In the genomic region with DNA sequence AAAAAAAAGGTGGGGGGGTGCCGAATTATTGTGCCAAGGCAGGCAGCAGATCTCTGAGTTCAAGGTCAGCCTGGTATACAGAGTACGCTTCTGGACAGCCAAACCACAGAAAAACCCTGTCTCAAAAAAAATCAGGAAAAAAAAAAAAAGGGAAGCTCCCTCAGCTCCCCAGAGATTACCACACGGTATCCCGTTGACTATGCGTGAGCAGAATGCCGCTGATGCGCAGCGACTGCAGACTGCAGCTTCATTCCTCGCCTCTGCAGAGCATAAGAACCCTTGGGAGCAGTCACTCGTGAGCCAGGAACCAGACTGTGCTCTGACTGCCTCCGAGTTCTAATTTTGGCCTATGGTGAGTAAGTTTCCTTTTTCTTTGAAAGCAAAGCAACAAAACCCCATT, we compare ENCODE assay signal across 8 mouse cellular contexts. TPM values are rescaled to one million over a fixed set of nuclear protein-coding genes. Genes with fewer than 3 reads are reported as not detected.
DNase-seq lines count a peak whose midpoint lies in the region; ATAC-seq and TF ChIP-seq lines count a peak whose summit lies in the region.
"Had no signal": no experiment of that assay in that cellular context is flagged by ENCODE, and none has a peak within 500 bp of the region (broad histone marks: within the 10 kb centered on the region; RNA-seq: fewer than 3 reads in every experiment).

No protein-coding gene starts in this region.

- no peak overlapping the region for H3K9ac ChIP-seq in forebrain, postnatal 0 days
- H3K9ac ChIP-seq: liver, embryonic 15.5 days had no signal

- ATAC-seq in forebrain, postnatal 0 days: peak; percentile 78

- 65% methylated on average over 11 of the region's 11 CpGs for WGBS in forebrain, postnatal 0 days
- 69% methylated on average over 11 of the region's 11 CpGs for WGBS in lung, adult 2 months

- H3K36me3 ChIP-seq in forebrain, postnatal 0 days (ENCODE audit: insufficient read depth): no peaks in the 10 kb centered on the region

- TF ChIP-seq POLR2A in lung, adult 2 months (IDR thresholded peaks at IDR 0.05; ENCODE audit: borderline replicate concordance, extremely low read depth, low read depth, low read length): no peak

- intact Hi-C loops in left cerebral cortex, postnatal 25 days (cut with DNase I): no loop called here

- no peaks in the 10 kb centered on the region for H3K9me3 ChIP-seq in forebrain, postnatal 0 days (ENCODE audit: low read length)
- H3K9me3 ChIP-seq: liver, embryonic 15.5 days had no signal

- peak; percentile 64 for DNase-seq in layer of hippocampus, adult 9-11 months
- DNase-seq in layer of hippocampus, postnatal 25 days (ENCODE audit: extremely low spot score in 1 of 2, low spot score in 1 of 2): no peak
- peak; percentile 56 for DNase-seq in forebrain, postnatal 0 days
- DNase-seq in left cerebral cortex, postnatal 25 days (ENCODE audit: low spot score in 2 of 2): peak; percentile 63 to 92
- DNase-seq in right cerebral cortex, postnatal 36 days (ENCODE audit: low spot score in 2 of 2): peak; percentile 66 to 83
- DNase-seq in cerebellum, adult 11-12 months: no peak
- no peak for DNase-seq in lung, adult 2 months

- no peak overlapping the region for H3K4me3 ChIP-seq in forebrain, postnatal 0 days (ENCODE audit: low read depth, low read length)
- no peak overlapping the region for H3K4me3 ChIP-seq in lung, adult 2 months (replicated peaks; ENCODE audit: extremely low read depth, low read depth, low read length)
- H3K4me3 ChIP-seq: liver, embryonic 15.5 days had no signal

- no peak for TF ChIP-seq CTCF in forebrain, postnatal 0 days (IDR thresholded peaks at IDR 0.05; ENCODE audit: low read depth)
- no peak for TF ChIP-seq CTCF in lung, adult 2 months (IDR thresholded peaks at IDR 0.05; ENCODE audit: insufficient read depth, low read length)

- H3K4me2 ChIP-seq in forebrain, postnatal 0 days (ENCODE audit: low read depth): no peak overlapping the region
- H3K4me2 ChIP-seq: liver, embryonic 15.5 days had no signal

- H3K27me3 ChIP-seq in forebrain, postnatal 0 days (ENCODE audit: insufficient read depth, low read length): no peaks in the 10 kb centered on the region
- H3K27me3 ChIP-seq: liver, embryonic 15.5 days had no signal

- no peaks in the 10 kb centered on the region for H3K4me1 ChIP-seq in forebrain, postnatal 0 days (ENCODE audit: insufficient read depth)
- peaks cover 4% of the 10 kb centered on the region; the same call in 1 of the 2 replicates for H3K4me1 ChIP-seq in lung, adult 2 months (ENCODE audit: control insufficient read depth, insufficient read depth, low read length)

- H3K27ac ChIP-seq in forebrain, postnatal 0 days (ENCODE audit: low read depth, low read length): 0 out of 2 replicates have a peak overlapping the region, but pooled peaks have one; percentile 21
- H3K27ac ChIP-seq: liver, embryonic 15.5 days had no signal

RNA-seq across cellular contexts. Expression of gene Gnai3, which starts 11.2 kb away (rescaled TPM):
- 10 to 100 TPM; 31.6 to 31.9 TPM for total RNA-seq in layer of hippocampus, postnatal 25 days (2021)
- 109 and 120 TPM in 2 replicates for total RNA-seq in forebrain, postnatal 0 days (2014; rRNA removed)
- polyA plus RNA-seq in forebrain, postnatal 0 days (2015; fragmentation: Nextera tagmentation; extraction: Ambion mirVana): 104 and 118 TPM in 2 replicates
- total RNA-seq in left cerebral cortex, postnatal 25 days (2021): 10 to 100 TPM; 25.6 to 27.7 TPM
- polyA plus RNA-seq in lung, adult 2 months (2012; rRNA removed): 15.9 and 29.5 TPM in 2 replicates

RNA-seq across cellular contexts. Expression of gene Gpr61, which starts 20.0 kb away (rescaled TPM):
- total RNA-seq in layer of hippocampus, postnatal 25 days (2021): 10 to 100 TPM; 15.2 to 18.6 TPM
- total RNA-seq in forebrain, postnatal 0 days (2014; rRNA removed): 8.1 and 9.8 TPM in 2 replicates
- polyA plus RNA-seq in forebrain, postnatal 0 days (2015; fragmentation: Nextera tagmentation; extraction: Ambion mirVana): 3.2 and 5.3 TPM in 2 replicates
- total RNA-seq in left cerebral cortex, postnatal 25 days (2021): 10 to 100 TPM; 18.1 to 19.4 TPM
- polyA plus RNA-seq in lung, adult 2 months (2012; rRNA removed): not detected in 2 replicates

RNA-seq across cellular contexts. Expression of gene Gnat2, which starts 42.1 kb away (rescaled TPM):
- total RNA-seq in layer of hippocampus, postnatal 25 days (2021): not detected
- total RNA-seq in forebrain, postnatal 0 days (2014; rRNA removed): 0.10 and 0.38 TPM in 2 replicates
- polyA plus RNA-seq in forebrain, postnatal 0 days (2015; fragmentation: Nextera tagmentation; extraction: Ambion mirVana): 0.16 and 0.27 TPM in 2 replicates
- not detected for total RNA-seq in left cerebral cortex, postnatal 25 days (2021)
- 0.24 TPM in 1 of 2 replicates, not detected in the other for polyA plus RNA-seq in lung, adult 2 months (2012; rRNA removed)

RNA-seq across cellular contexts. Expression of gene Ampd2, which starts 48.2 kb away (rescaled TPM):
- 10 to 100 TPM; 69.8 to 76.2 TPM for total RNA-seq in layer of hippocampus, postnatal 25 days (2021)
- 46.6 and 48.7 TPM in 2 replicates for total RNA-seq in forebrain, postnatal 0 days (2014; rRNA removed)
- 38.8 and 47.0 TPM in 2 replicates for polyA plus RNA-seq in forebrain, postnatal 0 days (2015; fragmentation: Nextera tagmentation; extraction: Ambion mirVana)
- total RNA-seq in left cerebral cortex, postnatal 25 days (2021): 10 to 100 TPM; 48.1 to 50.3 TPM
- 77.5 and 84.7 TPM in 2 replicates for polyA plus RNA-seq in lung, adult 2 months (2012; rRNA removed)

RNA-seq across cellular contexts. Expression of gene Amigo1, which starts 51.4 kb away (rescaled TPM):
- total RNA-seq in layer of hippocampus, postnatal 25 days (2021): 10 to 100 TPM; 66.8 to 67.7 TPM
- 20.4 and 22.0 TPM in 2 replicates for total RNA-seq in forebrain, postnatal 0 days (2014; rRNA removed)
- 9.4 and 12.1 TPM in 2 replicates for polyA plus RNA-seq in forebrain, postnatal 0 days (2015; fragmentation: Nextera tagmentation; extraction: Ambion mirVana)
- total RNA-seq in left cerebral cortex, postnatal 25 days (2021): 10 to 100 TPM; 68.7 to 72.9 TPM
- polyA plus RNA-seq in lung, adult 2 months (2012; rRNA removed): 22.3 and 27.1 TPM in 2 replicates

Comparison
In these comparisons a context has a peak if more than half of its experiments do, and no peak if none do; other contexts are left out.
1. DNase-seq: peak in layer of hippocampus, adult 9-11 months (single experiment), forebrain, postnatal 0 days (single experiment), left cerebral cortex, postnatal 25 days (2 of 2) and right cerebral cortex, postnatal 36 days (2 of 2); none in layer of hippocampus, postnatal 25 days (0 of 2), cerebellum, adult 11-12 months (single experiment) and lung, adult 2 months (single experiment).